Mouse (Mus musculus) layer of hippocampus, adult 9-10 months (tissue): Measurements from ENCODE around the gene Rara.

Experiments used
- DNase-seq: peaks from one replicate; pipeline ENCODE4 v3.0.0; 2022; ENCODE audit warnings: low spot score

Rara gene

GRCm38 (mm10) chr11:98938701-98939083, 11.1 kb downstream of the Rara start:
- no peak for DNase-seq

GRCm38 (mm10) chr11:98939084-98939952, 11.7 kb downstream of the Rara start:
- DNase-seq = no peak

GRCm38 (mm10) chr11:98939953-98940641, 12.5 kb downstream of the Rara start:
- no peak for DNase-seq

GRCm38 (mm10) chr11:98940776-98941175, 13.2 kb downstream of the Rara start:
- DNase-seq = no peak

- no peak for DNase-seq
Observed at GRCm38 (mm10) chr11:98941341-98941825, 13.8 kb downstream of the Rara start.

- no peak for DNase-seq
Observed at GRCm38 (mm10) chr11:98941826-98942550, 14.4 kb downstream of the Rara start.

GRCm38 (mm10) chr11:98942555-98942922, 14.9 kb downstream of the Rara start:
- DNase-seq = no peak

- DNase-seq = no peak
Observed at GRCm38 (mm10) chr11:98942923-98943641, 15.5 kb downstream of the Rara start.

GRCm38 (mm10) chr11:98943741-98944461, 16.3 kb downstream of the Rara start:
- DNase-seq = no peak

GRCm38 (mm10) chr11:98944897-98945604, 17.4 kb downstream of the Rara start:
- DNase-seq = no peak

- DNase-seq = no peak
Observed at GRCm38 (mm10) chr11:98945605-98945977, 18.0 kb downstream of the Rara start.

- DNase-seq = no peak
Observed at GRCm38 (mm10) chr11:98947969-98948569, 20.5 kb downstream of the Rara start.

- no peak for DNase-seq
Observed at GRCm38 (mm10) chr11:98949242-98949957, 21.8 kb downstream of the Rara start.

- no peak for DNase-seq
Observed at GRCm38 (mm10) chr11:98949958-98950460, 22.4 kb downstream of the Rara start.

GRCm38 (mm10) chr11:98950484-98950883, 22.9 kb downstream of the Rara start:
- no peak for DNase-seq

GRCm38 (mm10) chr11:98951026-98951906, 23.6 kb downstream of the Rara start:
- DNase-seq = no peak

- DNase-seq = no peak
Observed at GRCm38 (mm10) chr11:98952111-98952510, 24.5 kb downstream of the Rara start.

- DNase-seq = no peak
Observed at GRCm38 (mm10) chr11:98952736-98953135, 25.1 kb downstream of the Rara start.
